Mouse (Mus musculus) CH12.LX (cell line): Measurements from ENCODE around the gene Esrra. TPM values are rescaled to one million over a fixed set of nuclear protein-coding genes. Genes with fewer than 3 reads are reported as not detected.

ENCODE experiments used
- DNase-seq: peaks from one replicate; pipeline ENCODE4 v3.0.0-alpha.2; 2013; ENCODE audit errors: extremely low read depth
- H3K27ac ChIP-seq: 2 replicates; pipeline ENCODE4 v1.5.1; 2012; ENCODE audit warnings: low read depth, mild to moderate bottlenecking, control low read depth, moderate library complexity; ENCODE audit not compliant: insufficient read depth
- H3K27me3 ChIP-seq: replicated peaks from 2 replicates; pipeline ENCODE3; 2012; ENCODE audit warnings: inconsistent platforms
- H3K36me3 ChIP-seq, 2 experiments: replicated peaks in 1 of 2; 2 replicates each; pipeline versions ENCODE3 to v1.6.1; 2012; ENCODE audit warnings: inconsistent platforms in 1 of 2, low read length in 1 of 2, mild to moderate bottlenecking in 1 of 2, mixed read lengths in 1 of 2, moderate library complexity in 1 of 2; ENCODE audit not compliant: control insufficient read depth in 1 of 2, insufficient read depth in 1 of 2
- H3K4me1 ChIP-seq, 2 experiments: 2 replicates each; pipeline ENCODE4 v1.6.1; 2012; ENCODE audit warnings: inconsistent platforms in 1 of 2, moderate library complexity in 1 of 2; ENCODE audit not compliant: insufficient read depth in 2 of 2, control insufficient read depth in 1 of 2
- H3K4me2 ChIP-seq: 2 replicates; pipeline ENCODE4 v1.6.1; 2012; ENCODE audit warnings: low read depth, mild to moderate bottlenecking, control low read depth; ENCODE audit not compliant: poor library complexity, insufficient read depth, severe bottlenecking
- H3K4me3 ChIP-seq, 3 experiments: fragments of 150-350 bp in 1 of 3; sonication (generic) in 1 of 3; replicated peaks in 1 of 3; 2 replicates each; pipeline versions ENCODE3 to v1.5.1; 2011 to 2012; ENCODE audit warnings: low read depth in 2 of 3, low read length in 2 of 3, mild to moderate bottlenecking in 2 of 3, moderate library complexity in 2 of 3, control low read depth in 1 of 3, improper control_type of control experiment in 1 of 3, inconsistent platforms in 1 of 3, mixed read lengths in 1 of 3; ENCODE audit not compliant: poor library complexity in 1 of 3
- H3K79me2 ChIP-seq: replicated peaks from 2 replicates; pipeline ENCODE4 v1.6.1; 2012; ENCODE audit warnings: mild to moderate bottlenecking, moderate library complexity; ENCODE audit not compliant: control insufficient read depth, poor library complexity, insufficient read depth, severe bottlenecking; ENCODE audit errors: extremely low read depth
- H3K9ac ChIP-seq: 2 replicates; pipeline ENCODE4 v1.6.1; 2012; ENCODE audit warnings: low read depth, mild to moderate bottlenecking, control low read depth, moderate library complexity; ENCODE audit not compliant: insufficient read depth
- H3K9me3 ChIP-seq: replicated peaks from 2 replicates; pipeline ENCODE3; 2012; ENCODE audit warnings: low read length, inconsistent platforms, mixed read lengths
- BHLHE40 ChIP-seq: IDR thresholded peaks from 2 replicates; pipeline ENCODE4 v1.6.1; 2011; ENCODE audit warnings: mild to moderate bottlenecking, low read depth, low read length, improper control_type of control experiment
- CHD2 ChIP-seq: IDR thresholded peaks from 2 replicates; pipeline ENCODE4 v1.6.1; 2011; ENCODE audit warnings: low read length, improper control_type of control experiment
- CTCF ChIP-seq, 2 experiments: IDR thresholded peaks in 1 of 2; conservative IDR thresholded peaks in 1 of 2; 2 replicates each; pipeline ENCODE4 v1.5.1; 2011 to 2012; ENCODE audit warnings: low read depth in 2 of 2, low read length in 2 of 2, improper control_type of control experiment in 1 of 2, inconsistent platforms in 1 of 2, mild to moderate bottlenecking in 1 of 2, moderate library complexity in 1 of 2
- ELF1 ChIP-seq: IDR thresholded peaks from 2 replicates; pipeline ENCODE4 v1.6.1; 2014; ENCODE audit warnings: low read depth, mild to moderate bottlenecking, inconsistent platforms, low read length, improper control_type of control experiment
- ETS1 ChIP-seq: conservative IDR thresholded peaks from 2 replicates; pipeline ENCODE4 v1.6.1; 2012; ENCODE audit warnings: low read depth, mild to moderate bottlenecking, inconsistent platforms, low read length, improper control_type of control experiment, moderate library complexity
- HCFC1 ChIP-seq: IDR thresholded peaks from 2 replicates; pipeline ENCODE4 v1.6.1; 2012; ENCODE audit warnings: low read depth, mild to moderate bottlenecking, inconsistent platforms, low read length, improper control_type of control experiment
- IRF4 ChIP-seq: IDR thresholded peaks from 2 replicates; pipeline ENCODE4 v1.6.1; 2014; ENCODE audit warnings: low read depth, mild to moderate bottlenecking, inconsistent platforms, low read length, improper control_type of control experiment
- JUN ChIP-seq: IDR thresholded peaks from 2 replicates; pipeline ENCODE4 v1.6.1; 2011; ENCODE audit warnings: low read depth, mild to moderate bottlenecking, low read length, improper control_type of control experiment, moderate library complexity; ENCODE audit not compliant: insufficient read depth
- JUND ChIP-seq: conservative IDR thresholded peaks from 2 replicates; pipeline ENCODE4 v1.6.1; 2011; ENCODE audit warnings: low read depth, low read length, improper control_type of control experiment
- KAT2A ChIP-seq: IDR thresholded peaks from 2 replicates; pipeline ENCODE4 v1.6.1; 2012; ENCODE audit warnings: low read length, improper control_type of control experiment, inconsistent platforms; ENCODE audit not compliant: insufficient replicate concordance
- MAFK ChIP-seq: IDR thresholded peaks from 2 replicates; pipeline ENCODE4 v1.6.1; 2011; ENCODE audit warnings: low read length, improper control_type of control experiment; ENCODE audit not compliant: insufficient replicate concordance
- MAX ChIP-seq: IDR thresholded peaks from 2 replicates; pipeline ENCODE4 v1.6.1; 2011; ENCODE audit warnings: low read length, improper control_type of control experiment
- MEF2A ChIP-seq: IDR thresholded peaks from 2 replicates; pipeline ENCODE4 v1.6.1; 2014; ENCODE audit warnings: low read depth, mild to moderate bottlenecking, inconsistent platforms, low read length, improper control_type of control experiment, borderline replicate concordance
- NRF1 ChIP-seq: IDR thresholded peaks from 2 replicates; pipeline ENCODE4 v1.6.1; 2014; ENCODE audit warnings: low read depth, mild to moderate bottlenecking, inconsistent platforms, low read length, improper control_type of control experiment, moderate library complexity
- PAX5 ChIP-seq: IDR thresholded peaks from 2 replicates; pipeline ENCODE4 v1.6.1; 2012; ENCODE audit warnings: low read length, inconsistent platforms, mixed read lengths
- POLR2AphosphoS2 ChIP-seq: IDR thresholded peaks from 2 replicates; pipeline ENCODE4 v1.6.1; 2011; ENCODE audit warnings: low read depth, low read length, improper control_type of control experiment
- RAD21 ChIP-seq: IDR thresholded peaks from 2 replicates; pipeline ENCODE4 v1.6.1; 2011; ENCODE audit warnings: low read depth, mild to moderate bottlenecking, low read length, improper control_type of control experiment, moderate library complexity
- RCOR1 ChIP-seq: conservative IDR thresholded peaks from 2 replicates; pipeline ENCODE4 v1.6.1; 2012; ENCODE audit warnings: low read depth, mild to moderate bottlenecking, inconsistent platforms, low read length, improper control_type of control experiment
- SIN3A ChIP-seq: IDR thresholded peaks from 2 replicates; pipeline ENCODE4 v1.6.1; 2012; ENCODE audit warnings: low read length, improper control_type of control experiment, inconsistent platforms
- SMC3 ChIP-seq: IDR thresholded peaks from 2 replicates; pipeline ENCODE4 v1.6.1; 2011; ENCODE audit warnings: low read depth, low read length, improper control_type of control experiment
- TBP ChIP-seq: conservative IDR thresholded peaks from 2 replicates; pipeline ENCODE4 v1.6.1; 2011; ENCODE audit warnings: low read depth, low read length, improper control_type of control experiment
- UBTF ChIP-seq: IDR thresholded peaks from 2 replicates; pipeline ENCODE4 v1.6.1; 2012; ENCODE audit warnings: low read depth, mild to moderate bottlenecking, inconsistent platforms, low read length, improper control_type of control experiment, moderate library complexity
- USF2 ChIP-seq: conservative IDR thresholded peaks from 2 replicates; pipeline ENCODE4 v1.6.1; 2011; ENCODE audit warnings: low read depth, low read length, improper control_type of control experiment
- ZKSCAN1 ChIP-seq: IDR thresholded peaks from 2 replicates; pipeline ENCODE4 v1.6.1; 2012; ENCODE audit warnings: low read depth, inconsistent platforms, low read length, improper control_type of control experiment, borderline replicate concordance
- ZMIZ1 ChIP-seq: IDR thresholded peaks from 2 replicates; pipeline ENCODE4 v1.6.1; 2012; ENCODE audit warnings: low read depth, mild to moderate bottlenecking, inconsistent platforms, low read length, improper control_type of control experiment
- ZNF384 ChIP-seq: IDR thresholded peaks from 2 replicates; pipeline ENCODE4 v1.6.1; 2012; ENCODE audit warnings: low read depth, low read length, improper control_type of control experiment, inconsistent platforms
- dilution Hi-C: fragments of 300-500 bp; cut with MboI; formaldehyde crosslinking; loops from 2 replicates; pipeline ENCODE4 v1.14.3; 2020; ENCODE audit warnings: low sequenced_read_pairs; ENCODE audit not compliant: extremely low pct_unique_long_range_greater_than_20kb, extremely low pct_ligation_motif_present
- in situ Hi-C: fragments of 300-500 bp; cut with MboI; formaldehyde crosslinking; loops from 3 replicates; pipeline ENCODE4 v1.14.3; 2019; ENCODE audit warnings: low sequenced_read_pairs, low pct_ligation_motif_present, low pct_unique_long_range_greater_than_20kb, mixed read lengths
- polyA plus RNA-seq: library from polyadenylated mRNA; unstranded; fragments of >175 nt; gene quantifications from 2 replicates; pipeline ENCODE4 v1.2.1, GENCODE M21; 2012; ENCODE audit warnings: low read depth; ENCODE audit not compliant: insufficient read length
- total RNA-seq, 2 experiments: library from RNA; depleted of rRNA; stranded (reverse); fragments of 300-350 nt in 1 of 2; fragments of >200 nt in 1 of 2; gene quantifications; 2 replicates each; pipeline ENCODE4 v1.2.3; 2012 to 2014

The Esrra gene
- total and polyA plus RNA-seq, 3 experiments: 13.6 to 28.7 (median 15.6) TPM

DNA sequence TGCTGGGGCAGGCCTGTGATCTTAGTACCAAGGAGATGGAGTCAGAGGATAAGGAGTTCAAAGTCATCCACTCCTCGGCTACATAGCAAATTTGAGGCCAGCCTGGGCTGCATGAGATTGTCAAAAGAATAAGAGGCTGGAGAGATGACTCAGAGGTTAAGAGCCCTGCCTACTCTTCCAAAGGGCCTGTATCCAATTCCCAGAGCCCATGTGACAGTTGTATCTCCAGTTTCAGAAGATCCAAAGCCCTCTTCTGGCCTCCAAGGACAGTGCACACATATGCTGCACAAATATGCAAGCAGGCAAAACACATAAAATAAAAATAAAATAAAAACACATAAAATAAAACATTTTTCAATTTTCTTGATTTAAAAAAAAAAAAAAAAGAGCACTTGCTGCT lies 47.4 kb downstream of the Esrra start:
- in situ Hi-C loops: loop anchor here (5.0 kb wide), 1 partner anchor 48 kb away; the partner anchor contains the start of gene Esrra
- H3K9ac ChIP-seq: no peak overlapping the region
- no peak for TF ChIP-seq HCFC1
- TF ChIP-seq MEF2A: no peak
- TF ChIP-seq RCOR1: no peak
- no peak for TF ChIP-seq IRF4
- no peak for TF ChIP-seq USF2
- no peak for TF ChIP-seq ELF1
- no peak for TF ChIP-seq JUND
- no peak for TF ChIP-seq CHD2
- no peak for TF ChIP-seq SIN3A
- TF ChIP-seq SMC3: no peak
- no peak for TF ChIP-seq JUN
- no peak for TF ChIP-seq NRF1
- no peak for TF ChIP-seq ZNF384
- TF ChIP-seq RAD21: no peak
- no peak for TF ChIP-seq ZKSCAN1
- no peak for TF ChIP-seq BHLHE40
- no peak for TF ChIP-seq PAX5
- no peak for TF ChIP-seq ETS1
- TF ChIP-seq ZMIZ1: no peak
- no peak for TF ChIP-seq CTCF (conservative IDR thresholded peaks at IDR 0.05 in 1 of 2, IDR thresholded peaks at IDR 0.05 in 1 of 2; ENCODE audit: low read depth in 2 of 2, low read length in 2 of 2)
- dilution Hi-C loops: no loop called here
- no peaks in the 10 kb centered on the region for H3K79me2 ChIP-seq
- H3K4me3 ChIP-seq: no peak overlapping the region
- no peak overlapping the region for H3K4me2 ChIP-seq
- H3K4me1 ChIP-seq: peaks cover 8 to 35% of the 10 kb centered on the region in 2 experiments
- H3K27me3 ChIP-seq: no peaks in the 10 kb centered on the region
- no peaks in the 10 kb centered on the region for H3K36me3 ChIP-seq
- peaks cover 4% of the 10 kb centered on the region for H3K9me3 ChIP-seq
- DNase-seq: no peak
- H3K27ac ChIP-seq: no peak overlapping the region

DNA sequence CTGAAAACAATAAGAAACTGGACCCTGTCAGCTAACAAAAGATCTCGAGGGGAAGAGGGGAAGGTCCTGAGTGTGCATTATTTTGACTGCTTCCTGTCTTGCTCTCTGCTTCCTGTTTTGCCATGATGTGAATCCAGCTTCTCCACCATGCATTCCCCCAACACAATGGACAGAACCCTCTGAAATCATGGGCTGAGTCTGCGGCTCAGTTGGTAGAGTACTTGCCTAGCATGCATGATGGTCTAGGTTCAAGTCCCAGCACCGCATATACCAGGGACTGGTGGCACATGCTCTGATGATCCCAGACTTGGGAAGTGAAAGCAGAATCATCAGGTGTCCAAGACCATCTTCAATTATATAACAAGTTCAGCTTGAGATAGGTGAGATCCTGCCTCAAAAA lies 48.9 kb downstream of the Esrra start:
- DNase-seq: no peak
- Histone ChIP-seq H3K79me2 (no peaks in the 10 kb centered on the region), H3K4me3 (no peak overlapping the region), H3K9ac (no peak overlapping the region), H3K9me3 (peaks cover 4% of the 10 kb centered on the region), H3K36me3 (no peaks in the 10 kb centered on the region), H3K27ac (no peak overlapping the region), H3K27me3 (no peaks in the 10 kb centered on the region), H3K4me1 (peaks cover 8 to 37% of the 10 kb centered on the region in 2 experiments), H3K4me2 (no peak overlapping the region)
- dilution Hi-C loops (no loop called here), in situ Hi-C loops (loop anchor here (5.0 kb wide), 1 partner anchor 50 kb away; the partner anchor contains the start of gene Esrra)
- TF ChIP-seq BHLHE40 (no peak), SMC3 (no peak), KAT2A (no peak), CTCF (conservative IDR thresholded peaks at IDR 0.05 in 1 of 2, IDR thresholded peaks at IDR 0.05 in 1 of 2; ENCODE audit: low read depth in 2 of 2, low read length in 2 of 2) (no peak), UBTF (no peak), CHD2 (no peak), POLR2AphosphoS2 (no peak), MEF2A (no peak), MAX (no peak), TBP (no peak), MAFK (no peak)
